Comparison of ENCODE assay signal across 18 mouse cellular contexts in genomic region chr2:107935336-107935735, GRCm38 (mm10).
DNase-seq lines count a peak whose midpoint lies in the region; ATAC-seq lines count a peak whose summit lies in the region.
"Had no signal": no experiment of that assay in that cellular context is flagged by ENCODE, and none has a peak within 500 bp of the region (broad histone marks: within the 10 kb centered on the region; RNA-seq: fewer than 3 reads in every experiment).

No protein-coding gene starts in this region.

- no peak overlapping the region for H3K4me2 ChIP-seq in neural tube, embryonic 11.5 days (ENCODE audit: low read depth)
- no peak overlapping the region for H3K4me2 ChIP-seq in hindbrain, embryonic 14.5 days (replicated peaks)
- H3K4me2 ChIP-seq in neural tube, embryonic 12.5 days (replicated peaks): no peak overlapping the region

- H3K4me3 ChIP-seq in neural tube, embryonic 11.5 days (ENCODE audit: low read depth, low read length): no peak overlapping the region
- no peak overlapping the region for H3K4me3 ChIP-seq in hindbrain, embryonic 14.5 days (replicated peaks; ENCODE audit: low read length)
- H3K4me3 ChIP-seq in neural tube, embryonic 12.5 days: no peak overlapping the region
- H3K4me3 ChIP-seq: erythroblast, embryonic 14.5 days; heart, embryonic 10.5 days had no signal

- 47% methylated on average over 2 of the region's 2 CpGs for WGBS in neural tube, embryonic 11.5 days
- WGBS in hindbrain, embryonic 14.5 days: 37% methylated on average over 2 of the region's 2 CpGs
- WGBS in neural tube, embryonic 12.5 days: 31% methylated on average over 2 of the region's 2 CpGs

- no peak overlapping the region for H3K27ac ChIP-seq in neural tube, embryonic 11.5 days (ENCODE audit: low read depth, low read length)
- H3K27ac ChIP-seq in hindbrain, embryonic 14.5 days: no peak overlapping the region
- H3K27ac ChIP-seq in neural tube, embryonic 12.5 days: no peak overlapping the region
- H3K27ac ChIP-seq: heart, embryonic 10.5 days had no signal

- no peak for DNase-seq in neural tube, embryonic 11.5 days (ENCODE audit: low spot score)
- DNase-seq in neural tube, embryonic 10.5 days (ENCODE audit: extremely low spot score, low spot score): no peak
- DNase-seq in hindbrain, embryonic 14.5 days (ENCODE audit: low spot score): no peak
- DNase-seq in layer of hippocampus, adult 9-11 months: no peak
- no peak for DNase-seq in T-cell, adult 2 months (ENCODE audit: low spot score)
- DNase-seq in cerebellum, postnatal 36 days: no peak
- DNase-seq: adrenal gland, adult 8-10 months; cerebellum, adult 18-20 months; gastrocnemius, postnatal 25 days; heart, postnatal 10 days; kidney, adult 9 months; lung, adult 2 months; lung, postnatal 36 days; spleen, adult 18-20 months; thymus, adult 18-20 months had no signal

- H3K9me3 ChIP-seq in neural tube, embryonic 11.5 days (ENCODE audit: control insufficient read depth, low read length): no peaks in the 10 kb centered on the region
- H3K9me3 ChIP-seq in hindbrain, embryonic 14.5 days (ENCODE audit: control insufficient read depth, low read length): no peaks in the 10 kb centered on the region
- no peaks in the 10 kb centered on the region for H3K9me3 ChIP-seq in neural tube, embryonic 12.5 days
- H3K9me3 ChIP-seq: heart, embryonic 10.5 days had no signal

- no peaks in the 10 kb centered on the region for H3K4me1 ChIP-seq in neural tube, embryonic 11.5 days (ENCODE audit: control insufficient read depth, insufficient read depth, low read length)
- H3K4me1 ChIP-seq in hindbrain, embryonic 14.5 days (replicated peaks; ENCODE audit: control insufficient read depth, insufficient read depth, low read length): 0 out of 2 replicates have a peak, but pooled peaks cover 4% of the 10 kb centered on the region
- no peaks in the 10 kb centered on the region; the same call in 1 of the 2 replicates for H3K4me1 ChIP-seq in neural tube, embryonic 12.5 days
- H3K4me1 ChIP-seq: heart, embryonic 10.5 days had no signal

- no peaks in the 10 kb centered on the region for H3K27me3 ChIP-seq in neural tube, embryonic 11.5 days (ENCODE audit: control insufficient read depth, insufficient read depth, low read length)
- no peaks in the 10 kb centered on the region for H3K27me3 ChIP-seq in hindbrain, embryonic 14.5 days (ENCODE audit: control insufficient read depth, insufficient read depth, low read length)
- no peaks in the 10 kb centered on the region for H3K27me3 ChIP-seq in neural tube, embryonic 12.5 days (replicated peaks)

- ATAC-seq in neural tube, embryonic 11.5 days (ENCODE audit: insufficient read depth, low FRiP score, low TSS enrichment): peak; percentile 43; the same call in 1 of the 2 replicates
- peak; percentile 77 for ATAC-seq in hindbrain, embryonic 14.5 days (ENCODE audit: low FRiP score)
- ATAC-seq in neural tube, embryonic 12.5 days (ENCODE audit: low FRiP score, low read depth): peak; percentile 81

- H3K36me3 ChIP-seq in neural tube, embryonic 11.5 days (ENCODE audit: control insufficient read depth, insufficient read depth, low read length): no peaks in the 10 kb centered on the region
- H3K36me3 ChIP-seq in hindbrain, embryonic 14.5 days (replicated peaks; ENCODE audit: control insufficient read depth, insufficient read depth): no peaks in the 10 kb centered on the region
- no peaks in the 10 kb centered on the region for H3K36me3 ChIP-seq in neural tube, embryonic 12.5 days
- H3K36me3 ChIP-seq: heart, embryonic 10.5 days had no signal

- no peak overlapping the region for H3K9ac ChIP-seq in neural tube, embryonic 11.5 days (ENCODE audit: low read length)
- no peak overlapping the region for H3K9ac ChIP-seq in hindbrain, embryonic 14.5 days
- no peak overlapping the region for H3K9ac ChIP-seq in neural tube, embryonic 12.5 days
